Mouse (Mus musculus): Measurements from ENCODE around the gene St6galnac5. TPM values are rescaled to one million over a fixed set of nuclear protein-coding genes. Genes with fewer than 3 reads are reported as not detected.
A peak's percentile ranks its signal among the peaks of the same experiment; 100 is the strongest.

The St6galnac5 gene
- polyA plus RNA-seq, 1 experiment from 2014 or later = 20.6 TPM

DNA sequence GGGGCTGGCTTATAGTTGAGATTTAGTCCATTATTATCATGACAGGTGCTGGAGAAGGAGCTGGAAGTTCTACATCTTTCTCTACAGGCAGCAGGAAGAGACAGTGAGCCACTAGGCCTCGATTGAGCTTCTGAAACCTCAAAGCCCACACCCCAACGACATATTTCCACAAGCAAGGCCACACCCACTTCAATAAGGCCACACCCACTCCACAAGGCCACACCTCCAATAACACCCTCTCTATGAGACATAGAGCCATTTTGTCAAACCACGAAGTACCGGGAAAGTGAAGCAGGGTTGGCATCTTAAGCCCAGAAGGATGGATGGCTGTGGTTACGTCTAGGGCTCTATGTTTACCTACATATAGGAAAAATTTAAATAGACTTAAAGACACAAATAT lies 84.8 kb downstream of the St6galnac5 start:
- Histone ChIP-seq H3K4me1 (ENCODE audit: control insufficient read depth, insufficient read depth, low read length) (no peaks in the 10 kb centered on the region), H3K4me2 (ENCODE audit: low read length) (no peak overlapping the region), H3K27me3 (ENCODE audit: control insufficient read depth, insufficient read depth, low read length) (no peaks in the 10 kb centered on the region), H3K4me3 (replicated peaks; ENCODE audit: low read depth, low read length) (no peak overlapping the region), H3K27ac (replicated peaks; ENCODE audit: low read depth, low read length) (no peak overlapping the region), H3K9ac (replicated peaks; ENCODE audit: low read length) (no peak overlapping the region), H3K36me3 (ENCODE audit: control insufficient read depth, insufficient read depth, low read length) (no peaks in the 10 kb centered on the region), H3K9me3 (ENCODE audit: control insufficient read depth, low read length) (no peaks in the 10 kb centered on the region)
- DNase-seq (no peak), ATAC-seq (ENCODE audit: low FRiP score, low TSS enrichment) (no peak)
- 87% methylated on average over 5 of the region's 5 CpGs for WGBS

DNA sequence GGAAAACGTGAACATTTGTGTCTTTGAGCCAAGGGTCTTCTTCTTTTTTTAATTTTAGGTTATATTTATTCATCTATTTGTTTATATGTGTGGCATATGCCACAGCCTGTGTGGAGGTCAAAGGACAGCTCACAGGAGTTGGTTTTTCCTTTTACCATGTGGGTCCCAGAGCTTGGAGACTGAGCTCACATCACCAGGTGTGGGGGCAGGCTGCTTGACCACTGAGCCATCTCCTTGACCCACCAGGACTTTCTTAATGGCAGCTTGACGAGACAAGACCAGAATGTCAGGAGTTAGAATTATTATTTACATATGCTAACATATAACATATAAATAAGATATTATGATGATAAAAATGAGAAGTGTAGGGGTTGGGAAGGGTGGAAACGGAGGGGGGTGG lies 85.9 kb downstream of the St6galnac5 start:
- H3K9me3 ChIP-seq (ENCODE audit: control insufficient read depth, low read length) = no peaks in the 10 kb centered on the region
- WGBS = 75% methylated on average over 3 of the region's 3 CpGs
- H3K9ac ChIP-seq (replicated peaks; ENCODE audit: low read length) = no peak overlapping the region
- H3K4me1 ChIP-seq (ENCODE audit: control insufficient read depth, insufficient read depth, low read length) = no peaks in the 10 kb centered on the region
- DNase-seq = no peak
- H3K27ac ChIP-seq (replicated peaks; ENCODE audit: low read depth, low read length) = no peak overlapping the region
- no peak for ATAC-seq (ENCODE audit: low FRiP score, low TSS enrichment)
- no peak overlapping the region for H3K4me3 ChIP-seq (replicated peaks; ENCODE audit: low read depth, low read length)
- H3K4me2 ChIP-seq (ENCODE audit: low read length) = no peak overlapping the region
- H3K36me3 ChIP-seq (ENCODE audit: control insufficient read depth, insufficient read depth, low read length) = no peaks in the 10 kb centered on the region
- no peaks in the 10 kb centered on the region for H3K27me3 ChIP-seq (ENCODE audit: control insufficient read depth, insufficient read depth, low read length)

DNA sequence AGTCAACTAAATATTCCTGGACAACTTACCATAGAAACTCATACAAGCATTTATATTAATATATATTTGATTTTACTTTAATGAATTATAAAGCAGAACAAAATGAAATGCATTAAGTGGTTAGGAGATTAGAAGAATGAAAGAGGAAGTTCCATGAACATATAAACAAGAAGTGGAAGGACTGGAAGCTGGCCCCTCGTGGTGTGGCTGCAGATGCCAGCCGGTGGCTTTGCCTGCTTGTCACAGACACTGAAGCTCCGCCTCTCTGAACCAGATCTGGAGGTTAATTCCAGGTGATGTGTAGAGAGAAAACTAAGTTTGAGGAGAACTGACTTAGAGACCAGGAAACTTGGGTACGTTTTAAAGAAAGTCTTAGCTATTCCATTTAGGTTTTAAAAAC lies 87.1 kb downstream of the St6galnac5 start:
- DNase-seq (no peak), ATAC-seq (ENCODE audit: low FRiP score, low TSS enrichment) (no peak)
- Histone ChIP-seq H3K9me3 (ENCODE audit: control insufficient read depth, low read length) (no peaks in the 10 kb centered on the region), H3K9ac (replicated peaks; ENCODE audit: low read length) (no peak overlapping the region), H3K4me1 (ENCODE audit: control insufficient read depth, insufficient read depth, low read length) (no peaks in the 10 kb centered on the region), H3K27ac (replicated peaks; ENCODE audit: low read depth, low read length) (no peak overlapping the region), H3K4me3 (replicated peaks; ENCODE audit: low read depth, low read length) (no peak overlapping the region), H3K4me2 (ENCODE audit: low read length) (no peak overlapping the region), H3K27me3 (ENCODE audit: control insufficient read depth, insufficient read depth, low read length) (no peaks in the 10 kb centered on the region), H3K36me3 (ENCODE audit: control insufficient read depth, insufficient read depth, low read length) (no peaks in the 10 kb centered on the region)
- WGBS = 72% methylated on average over 4 of the region's 4 CpGs

- H3K4me2 ChIP-seq (ENCODE audit: low read length) = no peak overlapping the region
- H3K27me3 ChIP-seq (ENCODE audit: control insufficient read depth, insufficient read depth, low read length) = no peaks in the 10 kb centered on the region
- no peak for ATAC-seq (ENCODE audit: low FRiP score, low TSS enrichment)
- H3K4me1 ChIP-seq (ENCODE audit: control insufficient read depth, insufficient read depth, low read length) = peaks cover 5% of the 10 kb centered on the region; the same call in 1 of the 2 replicates
- H3K9ac ChIP-seq (replicated peaks; ENCODE audit: low read length) = no peak overlapping the region
- H3K4me3 ChIP-seq (replicated peaks; ENCODE audit: low read depth, low read length) = no peak overlapping the region
- WGBS = 74% methylated on average over 7 of the region's 7 CpGs
- no peak for DNase-seq
- no peaks in the 10 kb centered on the region for H3K9me3 ChIP-seq (ENCODE audit: control insufficient read depth, low read length)
- H3K27ac ChIP-seq (replicated peaks; ENCODE audit: low read depth, low read length) = no peak overlapping the region
- H3K36me3 ChIP-seq (ENCODE audit: control insufficient read depth, insufficient read depth, low read length) = no peaks in the 10 kb centered on the region
Observed at GRCm38 (mm10) chr3:152888116-152888515, 93.9 kb downstream of the St6galnac5 start.

DNA sequence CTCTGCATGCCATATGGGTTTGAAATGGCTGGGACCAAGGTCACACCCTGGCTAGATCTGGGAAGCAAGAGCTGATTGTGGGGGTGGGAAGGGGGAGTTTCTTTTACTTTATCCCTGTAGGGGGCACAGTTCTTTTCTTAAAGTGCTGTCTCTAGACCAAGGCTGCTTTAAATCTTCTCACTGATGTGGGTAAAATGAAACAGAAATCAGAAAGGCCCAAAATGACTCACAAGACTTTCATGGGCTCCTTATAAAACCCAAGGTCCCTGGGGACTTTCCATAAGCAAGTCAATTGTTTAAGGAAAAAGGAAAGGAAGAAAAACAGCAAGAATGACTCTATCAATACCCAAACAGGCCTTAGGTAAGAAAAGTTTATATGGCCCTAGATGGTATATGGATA lies 95.3 kb downstream of the St6galnac5 start:
- Histone ChIP-seq H3K27ac (replicated peaks; ENCODE audit: low read depth, low read length) (no peak overlapping the region), H3K4me2 (ENCODE audit: low read length) (no peak overlapping the region), H3K9ac (replicated peaks; ENCODE audit: low read length) (no peak overlapping the region), H3K9me3 (ENCODE audit: control insufficient read depth, low read length) (no peaks in the 10 kb centered on the region), H3K4me3 (replicated peaks; ENCODE audit: low read depth, low read length) (no peak overlapping the region), H3K4me1 (ENCODE audit: control insufficient read depth, insufficient read depth, low read length) (peaks cover 7% of the 10 kb centered on the region; the same call in 1 of the 2 replicates), H3K36me3 (ENCODE audit: control insufficient read depth, insufficient read depth, low read length) (no peaks in the 10 kb centered on the region), H3K27me3 (ENCODE audit: control insufficient read depth, insufficient read depth, low read length) (no peaks in the 10 kb centered on the region)
- ATAC-seq (ENCODE audit: low FRiP score, low TSS enrichment) = no peak
- DNase-seq = no peak

DNA sequence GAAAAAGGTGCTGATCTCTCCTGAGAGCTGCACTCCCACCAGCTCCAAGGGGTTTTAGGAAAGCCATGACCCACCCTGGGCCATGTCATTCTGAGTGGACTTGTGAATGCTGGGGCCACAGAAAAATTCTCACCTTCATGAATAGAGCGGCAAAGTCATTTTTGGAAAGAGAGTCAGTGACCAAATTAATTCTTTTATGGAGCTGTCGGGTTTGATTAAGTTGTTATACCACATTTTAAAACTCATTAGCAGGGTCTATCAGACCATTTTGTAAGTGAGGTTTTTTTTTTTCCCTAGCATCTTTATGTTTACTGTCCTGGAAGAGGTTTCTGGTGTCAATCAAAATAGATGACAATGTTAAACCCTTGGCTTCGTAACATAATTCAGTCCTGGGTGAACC lies 98.5 kb downstream of the St6galnac5 start:
- H3K4me3 ChIP-seq (replicated peaks; ENCODE audit: low read depth, low read length) = no peak overlapping the region
- H3K36me3 ChIP-seq (ENCODE audit: control insufficient read depth, insufficient read depth, low read length) = no peaks in the 10 kb centered on the region
- H3K9ac ChIP-seq (replicated peaks; ENCODE audit: low read length) = no peak overlapping the region
- no peaks in the 10 kb centered on the region for H3K9me3 ChIP-seq (ENCODE audit: control insufficient read depth, low read length)
- DNase-seq (no peak), ATAC-seq (ENCODE audit: low FRiP score, low TSS enrichment) (no peak)
- peaks cover 20% of the 10 kb centered on the region for H3K4me1 ChIP-seq (ENCODE audit: control insufficient read depth, insufficient read depth, low read length)
- 66% methylated on average over 3 of the region's 3 CpGs for WGBS
- no peaks in the 10 kb centered on the region for H3K27me3 ChIP-seq (ENCODE audit: control insufficient read depth, insufficient read depth, low read length)
- no peak overlapping the region for H3K27ac ChIP-seq (replicated peaks; ENCODE audit: low read depth, low read length)
- H3K4me2 ChIP-seq (ENCODE audit: low read length) = no peak overlapping the region

GRCm38 (mm10) chr3:152881706-152882105 lies 100.3 kb downstream of the St6galnac5 start:
- no peak overlapping the region for H3K27ac ChIP-seq (replicated peaks; ENCODE audit: low read depth, low read length)
- no peak overlapping the region for H3K4me2 ChIP-seq (ENCODE audit: low read length)
- peaks cover 20% of the 10 kb centered on the region for H3K4me1 ChIP-seq (ENCODE audit: control insufficient read depth, insufficient read depth, low read length)
- no peak overlapping the region for H3K4me3 ChIP-seq (replicated peaks; ENCODE audit: low read depth, low read length)
- no peak overlapping the region for H3K9ac ChIP-seq (replicated peaks; ENCODE audit: low read length)
- no peaks in the 10 kb centered on the region for H3K9me3 ChIP-seq (ENCODE audit: control insufficient read depth, low read length)
- WGBS = 75% methylated on average over 4 of the region's 4 CpGs
- no peak for DNase-seq
- H3K36me3 ChIP-seq (ENCODE audit: control insufficient read depth, insufficient read depth, low read length) = no peaks in the 10 kb centered on the region
- no peak for ATAC-seq (ENCODE audit: low FRiP score, low TSS enrichment)
- no peaks in the 10 kb centered on the region for H3K27me3 ChIP-seq (ENCODE audit: control insufficient read depth, insufficient read depth, low read length)

GRCm38 (mm10) chr3:152880121-152880835 lies 101.8 kb downstream of the St6galnac5 start:
- no peak overlapping the region for H3K9ac ChIP-seq (replicated peaks; ENCODE audit: low read length)
- H3K27ac ChIP-seq (replicated peaks; ENCODE audit: low read depth, low read length) = no peak overlapping the region
- H3K9me3 ChIP-seq (ENCODE audit: control insufficient read depth, low read length) = no peaks in the 10 kb centered on the region
- no peaks in the 10 kb centered on the region for H3K27me3 ChIP-seq (ENCODE audit: control insufficient read depth, insufficient read depth, low read length)
- H3K4me3 ChIP-seq (replicated peaks; ENCODE audit: low read depth, low read length) = no peak overlapping the region
- no peaks in the 10 kb centered on the region for H3K36me3 ChIP-seq (ENCODE audit: control insufficient read depth, insufficient read depth, low read length)
- peaks cover 20% of the 10 kb centered on the region for H3K4me1 ChIP-seq (ENCODE audit: control insufficient read depth, insufficient read depth, low read length)
- no peak overlapping the region for H3K4me2 ChIP-seq (ENCODE audit: low read length)
- no peak for ATAC-seq (ENCODE audit: low FRiP score, low TSS enrichment)
- WGBS = 34% methylated on average over 15 of the region's 15 CpGs
- peak; percentile 53 for DNase-seq

DNA sequence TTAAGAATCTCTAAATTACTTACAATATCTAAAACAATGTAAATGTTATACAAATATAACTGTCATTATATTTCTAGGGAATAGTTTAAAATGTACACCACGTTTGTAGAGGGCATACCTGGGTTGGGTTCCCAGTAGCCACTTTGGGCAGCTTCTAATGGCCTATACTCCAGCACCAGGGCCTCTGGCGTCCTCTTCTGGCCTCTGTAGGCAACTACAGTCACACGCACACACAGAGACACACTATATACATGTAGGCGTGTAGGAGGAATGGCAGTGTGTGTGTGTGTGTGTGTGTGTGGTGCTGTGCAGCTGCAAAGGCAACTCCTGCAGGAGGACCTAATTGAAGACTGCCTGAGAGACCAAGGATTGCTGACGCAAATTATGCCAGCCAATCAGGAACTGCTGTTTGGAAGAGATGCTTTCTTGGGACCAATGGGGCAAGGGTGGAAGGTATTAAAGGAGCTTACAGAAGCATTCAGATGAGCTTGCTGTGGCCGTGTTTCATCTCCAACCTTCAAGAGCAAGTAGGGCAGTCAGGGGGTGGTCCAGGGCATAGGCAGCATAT lies 106.2 kb downstream of the St6galnac5 start:
- Histone ChIP-seq H3K4me1 (ENCODE audit: control insufficient read depth, insufficient read depth, low read length) (peaks cover 40% of the 10 kb centered on the region), H3K36me3 (ENCODE audit: control insufficient read depth, insufficient read depth, low read length) (no peaks in the 10 kb centered on the region), H3K9me3 (ENCODE audit: control insufficient read depth, low read length) (no peaks in the 10 kb centered on the region), H3K27ac (replicated peaks; ENCODE audit: low read depth, low read length) (no peak overlapping the region), H3K27me3 (ENCODE audit: control insufficient read depth, insufficient read depth, low read length) (no peaks in the 10 kb centered on the region), H3K9ac (replicated peaks; ENCODE audit: low read length) (no peak overlapping the region), H3K4me3 (replicated peaks; ENCODE audit: low read depth, low read length) (no peak overlapping the region), H3K4me2 (ENCODE audit: low read length) (no peak overlapping the region)
- ATAC-seq (ENCODE audit: low FRiP score, low TSS enrichment) = no peak
- no peak for DNase-seq
- WGBS = 86% methylated on average over 6 of the region's 6 CpGs
